ENCODE assay signal across 9 mouse cellular contexts in genomic region chr8:85500955-85501685, GRCm38 (mm10). TPM values are rescaled to one million over a fixed set of nuclear protein-coding genes. Genes with fewer than 3 reads are reported as not detected.
DNase-seq lines count a peak whose midpoint lies in the region; ATAC-seq and TF ChIP-seq lines count a peak whose summit lies in the region.
"Had no signal": no experiment of that assay in that cellular context is flagged by ENCODE, and none has a peak within 500 bp of the region (broad histone marks: within the 10 kb centered on the region; RNA-seq: fewer than 3 reads in every experiment).

No protein-coding gene starts in this region.

- peaks cover 62% of the 10 kb centered on the region for H3K79me2 ChIP-seq in myocyte (ENCODE audit: control insufficient read depth, insufficient read depth)

- H3K4me1 ChIP-seq in forebrain, embryonic 12.5 days: peaks cover 8% of the 10 kb centered on the region
- H3K4me1 ChIP-seq in forebrain, embryonic 10.5 days: peaks cover 21% of the 10 kb centered on the region
- peaks cover 19% of the 10 kb centered on the region for H3K4me1 ChIP-seq in midbrain, embryonic 12.5 days
- H3K4me1 ChIP-seq in midbrain, embryonic 11.5 days (ENCODE audit: control insufficient read depth, insufficient read depth, low read length): no peaks in the 10 kb centered on the region; the same call in 1 of the 2 replicates
- peaks cover 16% of the 10 kb centered on the region for H3K4me1 ChIP-seq in heart, embryonic 15.5 days (replicated peaks)

- no peak overlapping the region for H3K9ac ChIP-seq in forebrain, embryonic 12.5 days
- 0 out of 2 replicates have a peak overlapping the region, but pooled peaks have one; percentile 6 for H3K9ac ChIP-seq in midbrain, embryonic 12.5 days (replicated peaks)
- H3K9ac ChIP-seq in midbrain, embryonic 11.5 days (ENCODE audit: low read length): no peak overlapping the region
- H3K9ac ChIP-seq in heart, embryonic 15.5 days: no peak overlapping the region

- no peak for ATAC-seq in forebrain, embryonic 12.5 days (ENCODE audit: low FRiP score)
- ATAC-seq in midbrain, embryonic 12.5 days (ENCODE audit: low FRiP score, low read depth): no peak
- ATAC-seq in midbrain, embryonic 11.5 days (ENCODE audit: low FRiP score): no peak
- peak; percentile 41; the same call in 1 of the 2 replicates for ATAC-seq in heart, embryonic 15.5 days (replicated peaks; ENCODE audit: insufficient number of reproducible peaks, insufficient read depth, low FRiP score, low read depth)
- ATAC-seq in megakaryocyte, adult 5-6 weeks (ENCODE audit: poor library complexity, severe bottlenecking): no peak

- no peak overlapping the region for H3K4me3 ChIP-seq in forebrain, embryonic 12.5 days (replicated peaks)
- no peak overlapping the region for H3K4me3 ChIP-seq in forebrain, embryonic 10.5 days
- H3K4me3 ChIP-seq in midbrain, embryonic 12.5 days: no peak overlapping the region
- no peak overlapping the region for H3K4me3 ChIP-seq in midbrain, embryonic 11.5 days (ENCODE audit: low read depth, low read length)
- no peak overlapping the region for H3K4me3 ChIP-seq in heart, embryonic 15.5 days
- no peak overlapping the region for H3K4me3 ChIP-seq in myocyte

- TF ChIP-seq POLR2A in myocyte (IDR thresholded peaks at IDR 0.05; ENCODE audit: insufficient read length, low read depth): no peak

- H3K9me3 ChIP-seq in forebrain, embryonic 12.5 days: no peaks in the 10 kb centered on the region
- no peaks in the 10 kb centered on the region for H3K9me3 ChIP-seq in forebrain, embryonic 10.5 days
- H3K9me3 ChIP-seq in midbrain, embryonic 12.5 days: no peaks in the 10 kb centered on the region
- no peaks in the 10 kb centered on the region for H3K9me3 ChIP-seq in midbrain, embryonic 11.5 days (ENCODE audit: control insufficient read depth, low read length)
- no peaks in the 10 kb centered on the region for H3K9me3 ChIP-seq in heart, embryonic 15.5 days (replicated peaks)

- no peak for DNase-seq in forebrain, embryonic 10.5 days (ENCODE audit: extremely low spot score, low spot score)
- no peak for DNase-seq in midbrain, embryonic 11.5 days (ENCODE audit: low spot score, missing footprints)
- no peak for DNase-seq in yolk sac, embryonic 10.5 days (ENCODE audit: low spot score)

- peak overlapping the region; percentile 21; the same call in 1 of the 2 replicates for H3K27ac ChIP-seq in forebrain, embryonic 12.5 days
- H3K27ac ChIP-seq in forebrain, embryonic 10.5 days: no peak overlapping the region
- no peak overlapping the region for H3K27ac ChIP-seq in midbrain, embryonic 12.5 days (replicated peaks)
- no peak overlapping the region for H3K27ac ChIP-seq in midbrain, embryonic 11.5 days (ENCODE audit: low read depth, low read length)
- peak overlapping the region; percentile 6; the same call in 1 of the 2 replicates for H3K27ac ChIP-seq in heart, embryonic 15.5 days
- H3K27ac ChIP-seq: kidney, postnatal 0 days had no signal

- WGBS in forebrain, embryonic 12.5 days: 79% methylated on average over 11 of the region's 11 CpGs
- 81% methylated on average over 11 of the region's 11 CpGs for WGBS in forebrain, embryonic 10.5 days
- WGBS in midbrain, embryonic 12.5 days: 85% methylated on average over 11 of the region's 11 CpGs
- 79% methylated on average over 11 of the region's 11 CpGs for WGBS in midbrain, embryonic 11.5 days
- 61% methylated on average over 11 of the region's 11 CpGs for WGBS in heart, embryonic 15.5 days

- no peak overlapping the region for H3ac ChIP-seq in myocyte (ENCODE audit: control insufficient read depth, insufficient read length)

- no peaks in the 10 kb centered on the region for H3K27me3 ChIP-seq in forebrain, embryonic 12.5 days
- no peaks in the 10 kb centered on the region for H3K27me3 ChIP-seq in forebrain, embryonic 10.5 days (ENCODE audit: poor library complexity, severe bottlenecking)
- H3K27me3 ChIP-seq in midbrain, embryonic 12.5 days: no peaks in the 10 kb centered on the region
- H3K27me3 ChIP-seq in midbrain, embryonic 11.5 days (ENCODE audit: control insufficient read depth, insufficient read depth, low read length): no peaks in the 10 kb centered on the region
- H3K27me3 ChIP-seq in heart, embryonic 15.5 days: no peaks in the 10 kb centered on the region
- no peaks in the 10 kb centered on the region for H3K27me3 ChIP-seq in myocyte (ENCODE audit: control insufficient read depth, insufficient read depth, insufficient read length)

- H3K36me3 ChIP-seq in forebrain, embryonic 12.5 days (replicated peaks): peaks cover 19% of the 10 kb centered on the region
- H3K36me3 ChIP-seq in forebrain, embryonic 10.5 days (replicated peaks): peaks cover 40% of the 10 kb centered on the region
- H3K36me3 ChIP-seq in midbrain, embryonic 12.5 days: peaks cover 9% of the 10 kb centered on the region
- peaks cover 2% of the 10 kb centered on the region; the same call in 1 of the 2 replicates for H3K36me3 ChIP-seq in midbrain, embryonic 11.5 days (ENCODE audit: control insufficient read depth, insufficient read depth, low read length)
- H3K36me3 ChIP-seq in heart, embryonic 15.5 days: no peaks in the 10 kb centered on the region
- H3K36me3 ChIP-seq in myocyte (ENCODE audit: control insufficient read depth, insufficient read depth): peaks cover 40% of the 10 kb centered on the region

- H3K4me2 ChIP-seq in forebrain, embryonic 12.5 days: no peak overlapping the region
- no peak overlapping the region for H3K4me2 ChIP-seq in midbrain, embryonic 12.5 days (replicated peaks)
- H3K4me2 ChIP-seq in midbrain, embryonic 11.5 days: no peak overlapping the region
- H3K4me2 ChIP-seq in heart, embryonic 15.5 days: no peak overlapping the region
- H3K4me2 ChIP-seq in myocyte (ENCODE audit: low read depth): peak overlapping the region; percentile 44

TF ChIP-seq in myocyte, 11 proteins besides CTCF, POLR2A, EP300 and RAD21:
- TF ChIP-seq MAX (IDR thresholded peaks at IDR 0.05; ENCODE audit: low read depth) (no peak), POLR2AphosphoS2 (IDR thresholded peaks at IDR 0.05; ENCODE audit: insufficient read length, low read depth) (peak; percentile 49), E2F4 (IDR thresholded peaks at IDR 0.05; ENCODE audit: insufficient read depth) (no peak), USF1 (IDR thresholded peaks at IDR 0.05; ENCODE audit: low read depth) (no peak), MYOG (IDR thresholded peaks at IDR 0.05; ENCODE audit: control insufficient read depth in 1 of 3, insufficient read depth in 1 of 3, insufficient read length in 2 of 3, low read depth in 2 of 3) (peak; percentile 23 to 91 (median 87)), CEBPB (IDR thresholded peaks at IDR 0.05; ENCODE audit: insufficient read depth, poor library complexity, severe bottlenecking) (no peak), TCF3 (IDR thresholded peaks at IDR 0.05; ENCODE audit: insufficient read length, low read depth) (no peak), REST (IDR thresholded peaks at IDR 0.05; ENCODE audit: insufficient read depth, insufficient read length) (no peak), SRF (IDR thresholded peaks at IDR 0.05; ENCODE audit: control insufficient read depth, insufficient read length, low read depth) (peak; percentile 78), MYOD1 (IDR thresholded peaks at IDR 0.05; ENCODE audit: control insufficient read depth in 1 of 3, insufficient read length in 2 of 3, low read depth in 2 of 3) (peak in 2 of 3 experiments; percentile 75 to 80)

RNA-seq across cellular contexts. Expression of gene Gpt2, which starts 8.7 kb away (rescaled TPM):
- polyA plus RNA-seq in forebrain, embryonic 12.5 days (2016; fragmentation: Nextera tagmentation; extraction: Ambion mirVana): 36.9 and 38.3 TPM in 2 replicates
- polyA plus RNA-seq in forebrain, embryonic 10.5 days (2016; fragmentation: Nextera tagmentation; extraction: Ambion mirVana): 32.2 and 33.3 TPM in 2 replicates
- 30.3 and 32.4 TPM in 2 replicates for polyA plus RNA-seq in midbrain, embryonic 12.5 days (2016; fragmentation: Nextera tagmentation; extraction: Ambion mirVana)
- 36.5 and 38.1 TPM in 2 replicates for polyA plus RNA-seq in midbrain, embryonic 11.5 days (2014; fragmentation: Nextera tagmentation; extraction: Ambion mirVana)
- polyA plus RNA-seq in heart, embryonic 15.5 days (2015; fragmentation: Nextera tagmentation; extraction: Ambion mirVana): 5.5 and 8.3 TPM in 2 replicates
- 156 TPM for polyA plus RNA-seq in myocyte (2012; fragmentation: generic; extraction: Trizol)
- total RNA-seq in megakaryocyte, adult 5-6 weeks (2015): 0.59 and 1.7 TPM in 2 replicates
- 1.7 and 1.8 TPM in 2 replicates for total RNA-seq in megakaryocyte, adult 5-6 weeks (2017)

RNA-seq across cellular contexts. Expression of gene Dnaja2, which starts 54.0 kb away (rescaled TPM):
- polyA plus RNA-seq in forebrain, embryonic 12.5 days (2016; fragmentation: Nextera tagmentation; extraction: Ambion mirVana): 167 and 183 TPM in 2 replicates
- 206 and 218 TPM in 2 replicates for polyA plus RNA-seq in forebrain, embryonic 10.5 days (2016; fragmentation: Nextera tagmentation; extraction: Ambion mirVana)
- polyA plus RNA-seq in midbrain, embryonic 12.5 days (2016; fragmentation: Nextera tagmentation; extraction: Ambion mirVana): 160 and 164 TPM in 2 replicates
- polyA plus RNA-seq in midbrain, embryonic 11.5 days (2014; fragmentation: Nextera tagmentation; extraction: Ambion mirVana): 201 and 217 TPM in 2 replicates
- polyA plus RNA-seq in heart, embryonic 15.5 days (2015; fragmentation: Nextera tagmentation; extraction: Ambion mirVana): 130 and 133 TPM in 2 replicates
- 104 TPM for polyA plus RNA-seq in myocyte (2012; fragmentation: generic; extraction: Trizol)
- total RNA-seq in megakaryocyte, adult 5-6 weeks (2015): 81.2 and 81.9 TPM in 2 replicates
- 74.4 and 88.6 TPM in 2 replicates for total RNA-seq in megakaryocyte, adult 5-6 weeks (2017)

Comparison
In these comparisons a context has a peak if more than half of its experiments do, and no peak if none do; other contexts are left out.
1. H3K27ac ChIP-seq: peak in forebrain, embryonic 12.5 days (single experiment) and heart, embryonic 15.5 days (single experiment); none in forebrain, embryonic 10.5 days (single experiment), midbrain, embryonic 12.5 days (single experiment) and midbrain, embryonic 11.5 days (single experiment).